Mouse (Mus musculus): ENCODE results near the gene Chga. TPM values are rescaled to one million over a fixed set of nuclear protein-coding genes. Genes with fewer than 3 reads are reported as not detected.

Chga gene
- polyA plus RNA-seq, 1 experiment: 12.4 TPM

GRCm38 (mm10) chr12:102570111-102570510 lies 15.3 kb downstream of the Chga start:
- Histone ChIP-seq H3K27me3 (ENCODE audit: control insufficient read depth, insufficient read depth, low read length) (no peaks in the 10 kb centered on the region), H3K4me1 (replicated peaks; ENCODE audit: control insufficient read depth, insufficient read depth, low read length) (no peaks in the 10 kb centered on the region), H3K4me3 (ENCODE audit: control insufficient read depth, insufficient read depth, low read length) (no peak overlapping the region), H3K36me3 (ENCODE audit: control insufficient read depth, insufficient read depth, low read length) (0 out of 2 replicates have a peak, but pooled peaks cover 3% of the 10 kb centered on the region), H3K27ac (ENCODE audit: control insufficient read depth, insufficient read depth, low read length) (no peak overlapping the region)
- WGBS: 86% methylated on average over 13 of the region's 13 CpGs
- no peak for DNase-seq
- TF ChIP-seq CTCF (IDR thresholded peaks at IDR 0.05; ENCODE audit: borderline replicate concordance, control insufficient read depth, extremely low read depth, insufficient read depth, low read length, poor library complexity) (no peak), POLR2A (IDR thresholded peaks at IDR 0.05; ENCODE audit: control insufficient read depth, extremely low read depth, insufficient read depth, low read length, poor library complexity) (no peak)

GRCm38 (mm10) chr12:102570734-102571133 lies 16.0 kb downstream of the Chga start:
- TF ChIP-seq POLR2A (IDR thresholded peaks at IDR 0.05; ENCODE audit: control insufficient read depth, extremely low read depth, insufficient read depth, low read length, poor library complexity): no peak
- TF ChIP-seq CTCF (IDR thresholded peaks at IDR 0.05; ENCODE audit: borderline replicate concordance, control insufficient read depth, extremely low read depth, insufficient read depth, low read length, poor library complexity): no peak
- no peak for DNase-seq
- H3K36me3 ChIP-seq (ENCODE audit: control insufficient read depth, insufficient read depth, low read length): 0 out of 2 replicates have a peak, but pooled peaks cover 3% of the 10 kb centered on the region
- no peaks in the 10 kb centered on the region for H3K4me1 ChIP-seq (replicated peaks; ENCODE audit: control insufficient read depth, insufficient read depth, low read length)
- WGBS: 81% methylated on average over 5 of the region's 5 CpGs
- no peaks in the 10 kb centered on the region for H3K27me3 ChIP-seq (ENCODE audit: control insufficient read depth, insufficient read depth, low read length)
- no peak overlapping the region for H3K27ac ChIP-seq (ENCODE audit: control insufficient read depth, insufficient read depth, low read length)
- H3K4me3 ChIP-seq (ENCODE audit: control insufficient read depth, insufficient read depth, low read length): no peak overlapping the region

GRCm38 (mm10) chr12:102571666-102572065 lies 16.9 kb downstream of the Chga start:
- no peak for TF ChIP-seq POLR2A (IDR thresholded peaks at IDR 0.05; ENCODE audit: control insufficient read depth, extremely low read depth, insufficient read depth, low read length, poor library complexity)

GRCm38 (mm10) chr12:102573036-102573435 lies 18.3 kb downstream of the Chga start:
- Histone ChIP-seq H3K27ac (ENCODE audit: control insufficient read depth, insufficient read depth, low read length) (no peak overlapping the region), H3K4me1 (replicated peaks; ENCODE audit: control insufficient read depth, insufficient read depth, low read length) (no peaks in the 10 kb centered on the region), H3K36me3 (ENCODE audit: control insufficient read depth, insufficient read depth, low read length) (peaks cover 7% of the 10 kb centered on the region; the same call in 1 of the 2 replicates), H3K4me3 (ENCODE audit: control insufficient read depth, insufficient read depth, low read length) (no peak overlapping the region), H3K27me3 (ENCODE audit: control insufficient read depth, insufficient read depth, low read length) (no peaks in the 10 kb centered on the region)
- 97% methylated on average over 7 of the region's 7 CpGs for WGBS
- no peak for TF ChIP-seq CTCF (IDR thresholded peaks at IDR 0.05; ENCODE audit: borderline replicate concordance, control insufficient read depth, extremely low read depth, insufficient read depth, low read length, poor library complexity)
- TF ChIP-seq POLR2A (IDR thresholded peaks at IDR 0.05; ENCODE audit: control insufficient read depth, extremely low read depth, insufficient read depth, low read length, poor library complexity): no peak
- DNase-seq: no peak

More at GRCm38 (mm10) chr12:102571666-102572065, 16.9 kb downstream of the Chga start:
- DNase-seq: no peak
- Histone ChIP-seq H3K4me1 (replicated peaks; ENCODE audit: control insufficient read depth, insufficient read depth, low read length) (no peaks in the 10 kb centered on the region), H3K27ac (ENCODE audit: control insufficient read depth, insufficient read depth, low read length) (no peak overlapping the region), H3K36me3 (ENCODE audit: control insufficient read depth, insufficient read depth, low read length) (0 out of 2 replicates have a peak, but pooled peaks cover 3% of the 10 kb centered on the region), H3K4me3 (ENCODE audit: control insufficient read depth, insufficient read depth, low read length) (no peak overlapping the region), H3K27me3 (ENCODE audit: control insufficient read depth, insufficient read depth, low read length) (no peaks in the 10 kb centered on the region)
- 95% methylated on average over 9 of the region's 9 CpGs for whole genome bisulfite sequencing

GRCm38 (mm10) chr12:102575541-102576329 lies 21.0 kb downstream of the Chga start:
- Histone ChIP-seq H3K27ac (ENCODE audit: control insufficient read depth, insufficient read depth, low read length) (no peak overlapping the region), H3K36me3 (ENCODE audit: control insufficient read depth, insufficient read depth, low read length) (peaks cover 12% of the 10 kb centered on the region; the same call in 1 of the 2 replicates), H3K4me1 (replicated peaks; ENCODE audit: control insufficient read depth, insufficient read depth, low read length) (no peaks in the 10 kb centered on the region), H3K27me3 (ENCODE audit: control insufficient read depth, insufficient read depth, low read length) (no peaks in the 10 kb centered on the region), H3K4me3 (ENCODE audit: control insufficient read depth, insufficient read depth, low read length) (no peak overlapping the region)
- DNase-seq: no peak
- TF ChIP-seq POLR2A (IDR thresholded peaks at IDR 0.05; ENCODE audit: control insufficient read depth, extremely low read depth, insufficient read depth, low read length, poor library complexity) (no peak), CTCF (IDR thresholded peaks at IDR 0.05; ENCODE audit: borderline replicate concordance, control insufficient read depth, extremely low read depth, insufficient read depth, low read length, poor library complexity) (no peak)
- 92% methylated on average over 5 of the region's 5 CpGs for WGBS

GRCm38 (mm10) chr12:102576659-102577398 lies 22.1 kb downstream of the Chga start:
- peaks cover 12% of the 10 kb centered on the region; the same call in 1 of the 2 replicates for H3K36me3 ChIP-seq (ENCODE audit: control insufficient read depth, insufficient read depth, low read length)

More at GRCm38 (mm10) chr12:102576659-102577398, 22.1 kb downstream of the Chga start:
- Histone ChIP-seq H3K4me3 (ENCODE audit: control insufficient read depth, insufficient read depth, low read length) (no peak overlapping the region), H3K4me1 (replicated peaks; ENCODE audit: control insufficient read depth, insufficient read depth, low read length) (no peaks in the 10 kb centered on the region), H3K27ac (ENCODE audit: control insufficient read depth, insufficient read depth, low read length) (no peak overlapping the region), H3K27me3 (ENCODE audit: control insufficient read depth, insufficient read depth, low read length) (no peaks in the 10 kb centered on the region)
- TF ChIP-seq POLR2A (IDR thresholded peaks at IDR 0.05; ENCODE audit: control insufficient read depth, extremely low read depth, insufficient read depth, low read length, poor library complexity) (no peak), CTCF (IDR thresholded peaks at IDR 0.05; ENCODE audit: borderline replicate concordance, control insufficient read depth, extremely low read depth, insufficient read depth, low read length, poor library complexity) (no peak)
- no peak for DNase-seq
- WGBS: 95% methylated on average over 10 of the region's 10 CpGs
